Mouse (Mus musculus) layer of hippocampus, adult 9-11 months (tissue): ENCODE data around the gene Pacs1.
"Not testable (repeated sequence)": the region's sequence is repeated elsewhere in the genome, so short reads cannot be mapped to it uniquely, and the experiment has no call there.

ENCODE experiments used
- DNase-seq: peaks from one replicate; pipeline ENCODE4 v3.0.0; 2022

Gene Pacs1

GRCm38 (mm10) chr19:5267015-5267414 lies 5.9 kb downstream of the Pacs1 start:
- no peak for DNase-seq

GRCm38 (mm10) chr19:5257140-5257539 lies 15.8 kb downstream of the Pacs1 start:
- DNase-seq = no peak

GRCm38 (mm10) chr19:5236981-5237380 lies 35.9 kb downstream of the Pacs1 start:
- not testable (repeated sequence) for DNase-seq

- no peak for DNase-seq
These were observed 40.2 kb downstream of the Pacs1 start for GRCm38 (mm10) chr19:5232696-5233095.

- no peak for DNase-seq
These were observed 42.8 kb downstream of the Pacs1 start for GRCm38 (mm10) chr19:5230110-5230509.

GRCm38 (mm10) chr19:5224624-5225023 lies 48.3 kb downstream of the Pacs1 start:
- DNase-seq = no peak

GRCm38 (mm10) chr19:5224077-5224476 lies 48.8 kb downstream of the Pacs1 start:
- no peak for DNase-seq

GRCm38 (mm10) chr19:5221926-5222325 lies 51.0 kb downstream of the Pacs1 start:
- DNase-seq = no peak

- DNase-seq = not testable (repeated sequence)
These were observed 51.6 kb downstream of the Pacs1 start for GRCm38 (mm10) chr19:5221219-5221723.

GRCm38 (mm10) chr19:5220389-5220788 lies 52.5 kb downstream of the Pacs1 start:
- no peak for DNase-seq

GRCm38 (mm10) chr19:5201691-5202090 lies 71.2 kb downstream of the Pacs1 start:
- no peak for DNase-seq

- not testable (repeated sequence) for DNase-seq
These were observed 72.3 kb downstream of the Pacs1 start for GRCm38 (mm10) chr19:5200617-5201016.

- no peak for DNase-seq
These were observed 74.4 kb downstream of the Pacs1 start for GRCm38 (mm10) chr19:5198553-5198952.

- peak; percentile 35 for DNase-seq
These were observed 77.4 kb downstream of the Pacs1 start for GRCm38 (mm10) chr19:5195417-5196035.

- DNase-seq = no peak
These were observed 80.5 kb downstream of the Pacs1 start for GRCm38 (mm10) chr19:5192397-5192796.

- no peak for DNase-seq
These were observed 85.5 kb downstream of the Pacs1 start for GRCm38 (mm10) chr19:5187439-5187838.

GRCm38 (mm10) chr19:5181926-5182325 lies 91.0 kb downstream of the Pacs1 start:
- DNase-seq = no peak

- DNase-seq = no peak
These were observed 94.3 kb downstream of the Pacs1 start for GRCm38 (mm10) chr19:5178631-5179030.

GRCm38 (mm10) chr19:5170430-5170829 lies 102.5 kb downstream of the Pacs1 start:
- DNase-seq = no peak

- no peak for DNase-seq
These were observed 105.4 kb downstream of the Pacs1 start for GRCm38 (mm10) chr19:5167477-5167876.

GRCm38 (mm10) chr19:5164380-5164779 lies 108.5 kb downstream of the Pacs1 start:
- DNase-seq = no peak

- DNase-seq = no peak
These were observed 111.0 kb downstream of the Pacs1 start for GRCm38 (mm10) chr19:5161913-5162312.

GRCm38 (mm10) chr19:5152261-5152660 lies 120.7 kb downstream of the Pacs1 start:
- DNase-seq = no peak

GRCm38 (mm10) chr19:5151741-5152140 lies 121.2 kb downstream of the Pacs1 start:
- DNase-seq = no peak

GRCm38 (mm10) chr19:5151331-5151730 lies 121.6 kb downstream of the Pacs1 start:
- peak; percentile 84 for DNase-seq
